Comparison of ENCODE assay signal across 29 mouse cellular contexts in the genomic region with DNA sequence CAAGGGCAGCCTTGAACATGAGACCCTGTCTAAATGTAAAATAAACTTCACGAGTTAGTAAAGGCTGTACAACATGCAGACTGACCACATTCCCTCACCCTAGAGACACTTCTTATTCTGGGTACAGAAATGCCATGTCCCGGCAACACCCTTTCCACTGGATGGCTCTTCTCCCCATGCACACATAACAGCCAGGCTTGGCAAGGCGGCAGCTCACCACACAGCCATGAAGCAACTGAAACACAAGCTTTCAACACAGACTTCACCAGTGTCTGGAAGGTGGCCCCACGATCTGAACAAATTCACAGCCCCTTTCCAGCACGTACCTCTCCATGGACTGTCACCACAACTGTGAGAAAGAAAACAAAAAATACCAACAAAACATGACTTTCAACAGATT. TPM values are rescaled to one million over a fixed set of nuclear protein-coding genes. Genes with fewer than 3 reads are reported as not detected.
A peak's percentile ranks its signal among the peaks of the same experiment; 100 is the strongest.
DNase-seq lines count a peak whose midpoint lies in the region; ATAC-seq and TF ChIP-seq lines count a peak whose summit lies in the region.
"Had no signal": no experiment of that assay in that cellular context is flagged by ENCODE, and none has a peak within 500 bp of the region (broad histone marks: within the 10 kb centered on the region; RNA-seq: fewer than 3 reads in every experiment).

No protein-coding gene starts in this region.

- intact Hi-C loops in left cerebral cortex, postnatal 10 days (cut with DNase I) = no loop called here

- H3K27ac ChIP-seq in liver, postnatal 0 days (ENCODE audit: low read depth) = peak overlapping the region; percentile 18; the same call in 1 of the 2 replicates
- no peak overlapping the region for H3K27ac ChIP-seq in liver, embryonic 12.5 days
- H3K27ac ChIP-seq in bone marrow, adult 2 months (ENCODE audit: control insufficient read depth, insufficient read depth, low read depth, low read length, poor library complexity) = peak overlapping the region; percentile 6; the same call in 1 of the 2 replicates
- H3K27ac ChIP-seq: embryonic facial prominence, embryonic 13.5 days; forebrain, embryonic 12.5 days; heart, embryonic 10.5 days; hindbrain, embryonic 12.5 days had no signal

- H3K27me3 ChIP-seq in liver, postnatal 0 days (ENCODE audit: insufficient read depth, low read length) = no peaks in the 10 kb centered on the region
- no peaks in the 10 kb centered on the region for H3K27me3 ChIP-seq in liver, embryonic 12.5 days (replicated peaks)
- H3K27me3 ChIP-seq: embryonic facial prominence, embryonic 13.5 days; forebrain, embryonic 12.5 days; hindbrain, embryonic 12.5 days; Patski had no signal

- no peak for ATAC-seq in liver, postnatal 0 days
- ATAC-seq in liver, embryonic 12.5 days = no peak
- ATAC-seq in inflammation-experienced regulatory T-cells, adult 6 months = no peak
- ATAC-seq: activated CD4-positive, CD25-positive, alpha-beta regulatory T cell, adult 4 months; forebrain, postnatal 0 days; hindbrain, embryonic 16.5 days; Patski had no signal

- no peak for TF ChIP-seq POLR2A in bone marrow, adult 2 months (IDR thresholded peaks at IDR 0.05; ENCODE audit: borderline replicate concordance, control insufficient read depth, low read depth, low read length)

- no peak for TF ChIP-seq CTCF in liver, postnatal 0 days (IDR thresholded peaks at IDR 0.05; ENCODE audit: low read depth)
- TF ChIP-seq CTCF in bone marrow, adult 2 months (IDR thresholded peaks at IDR 0.05; ENCODE audit: control insufficient read depth, insufficient read depth, low read length) = no peak

- TF ChIP-seq EP300 in liver, postnatal 0 days (IDR thresholded peaks at IDR 0.05; ENCODE audit: low read depth) = no peak

- H3K4me3 ChIP-seq in liver, postnatal 0 days (ENCODE audit: low read depth, low read length) = no peak overlapping the region
- no peak overlapping the region for H3K4me3 ChIP-seq in liver, embryonic 12.5 days
- H3K4me3 ChIP-seq in bone marrow, adult 2 months (replicated peaks; ENCODE audit: control insufficient read depth, low read depth, low read length) = no peak overlapping the region
- H3K4me3 ChIP-seq: embryonic facial prominence, embryonic 13.5 days; forebrain, embryonic 12.5 days; heart, embryonic 10.5 days; hindbrain, embryonic 12.5 days had no signal

- no peaks in the 10 kb centered on the region for H3K9me3 ChIP-seq in liver, postnatal 0 days (ENCODE audit: low read length)
- H3K9me3 ChIP-seq in liver, embryonic 12.5 days (replicated peaks) = no peaks in the 10 kb centered on the region
- H3K9me3 ChIP-seq: embryonic facial prominence, embryonic 13.5 days; forebrain, embryonic 12.5 days; heart, embryonic 10.5 days; hindbrain, embryonic 12.5 days had no signal

- peaks cover 7% of the 10 kb centered on the region; the same call in 1 of the 2 replicates for H3K4me1 ChIP-seq in liver, postnatal 0 days (ENCODE audit: insufficient read depth)
- peaks cover 20% of the 10 kb centered on the region for H3K4me1 ChIP-seq in liver, embryonic 12.5 days
- H3K4me1 ChIP-seq in bone marrow, adult 2 months (ENCODE audit: control insufficient read depth, insufficient read depth, low read length) = peaks cover 7% of the 10 kb centered on the region

- WGBS in liver, postnatal 0 days (ENCODE audit: insufficient replicate concordance) = 67% methylated on average over 5 of the region's 5 CpGs
- WGBS in liver, embryonic 12.5 days (ENCODE audit: insufficient replicate concordance) = 70% methylated on average over 5 of the region's 5 CpGs
- WGBS in bone marrow, adult 2 months = 49% methylated on average over 5 of the region's 5 CpGs

- DNase-seq in adrenal gland, adult 8-10 months = peak; percentile 34
- no peak for DNase-seq in adrenal gland, postnatal 25 days
- DNase-seq in liver, postnatal 0 days = no peak
- no peak for DNase-seq in left cerebral cortex, postnatal 10 days (ENCODE audit: extremely low spot score in 1 of 2, low spot score in 2 of 2)
- DNase-seq: cerebellum, adult 11 months; cerebellum, adult 8-10 months; cerebellum, postnatal 14 days; forebrain, postnatal 0 days; gastrocnemius, postnatal 14 days; heart, postnatal 10 days; heart, postnatal 4 days; kidney, adult 11 months had no signal

- H3K9ac ChIP-seq in liver, postnatal 0 days (replicated peaks) = no peak overlapping the region
- no peak overlapping the region for H3K9ac ChIP-seq in liver, embryonic 12.5 days
- H3K9ac ChIP-seq: embryonic facial prominence, embryonic 13.5 days; forebrain, embryonic 12.5 days; forebrain, postnatal 0 days; hindbrain, embryonic 12.5 days had no signal

- H3K4me2 ChIP-seq in liver, postnatal 0 days (ENCODE audit: low read depth, low read length) = no peak overlapping the region
- H3K4me2 ChIP-seq in liver, embryonic 12.5 days = no peak overlapping the region
- H3K4me2 ChIP-seq: embryonic facial prominence, embryonic 13.5 days; forebrain, embryonic 12.5 days; hindbrain, embryonic 12.5 days had no signal

- peaks cover 24% of the 10 kb centered on the region for H3K36me3 ChIP-seq in liver, postnatal 0 days (replicated peaks; ENCODE audit: insufficient read depth, low read length)
- H3K36me3 ChIP-seq in liver, embryonic 12.5 days = peaks cover 21% of the 10 kb centered on the region
- H3K36me3 ChIP-seq: embryonic facial prominence, embryonic 13.5 days had no signal

RNA-seq across cellular contexts. Expression of gene Pts, which starts 3.6 kb away (rescaled TPM):
- 10 to 100 TPM; 54.1 to 70.2 (median 63.4) TPM for total RNA-seq in adrenal gland, adult 8-10 months (2022)
- total RNA-seq in adrenal gland, postnatal 25 days (2021) = 68.9 and 81.6 TPM in 2 replicates
- 44.6 and 48.9 TPM in 2 replicates for polyA plus RNA-seq in liver, postnatal 0 days (2015; fragmentation: Nextera tagmentation; extraction: Ambion mirVana)
- polyA plus RNA-seq in liver, embryonic 12.5 days (2016; fragmentation: Nextera tagmentation; extraction: Ambion mirVana) = 46.8 and 47.6 TPM in 2 replicates
- 14.5 and 35.7 TPM in 2 replicates for polyA plus RNA-seq in bone marrow, adult 2 months (2011; ENCODE audit: insufficient read depth, insufficient read length, low replicate concordance, missing spikeins)
- 10 to 100 TPM; 46.7 to 48.0 TPM for total RNA-seq in left cerebral cortex, postnatal 10 days (2021)
- polyA plus RNA-seq in inflammation-experienced regulatory T-cells, adult 6 months (2017; shearing (Covaris generic)) = 100 to 1,000 TPM in 2 of 3 experiments, 10 to 100 TPM in 1; 89.4 to 111 (median 104) TPM

RNA-seq across cellular contexts. Expression of gene Il18, which starts 29.7 kb away (rescaled TPM):
- total RNA-seq in adrenal gland, adult 8-10 months (2022) = 1 to 10 TPM; 5.5 to 9.1 (median 7.3) TPM
- 3.4 and 5.1 TPM in 2 replicates for total RNA-seq in adrenal gland, postnatal 25 days (2021)
- polyA plus RNA-seq in liver, postnatal 0 days (2015; fragmentation: Nextera tagmentation; extraction: Ambion mirVana) = 19.1 and 19.8 TPM in 2 replicates
- 2.3 and 3.1 TPM in 2 replicates for polyA plus RNA-seq in liver, embryonic 12.5 days (2016; fragmentation: Nextera tagmentation; extraction: Ambion mirVana)
- 11.9 and 18.4 TPM in 2 replicates for polyA plus RNA-seq in bone marrow, adult 2 months (2011; ENCODE audit: insufficient read depth, insufficient read length, low replicate concordance, missing spikeins)
- 10 to 100 TPM; 18.5 to 19.1 TPM for total RNA-seq in left cerebral cortex, postnatal 10 days (2021)
- polyA plus RNA-seq in inflammation-experienced regulatory T-cells, adult 6 months (2017; shearing (Covaris generic)) = 1 to 10 TPM; 6.3 to 9.2 (median 8.1) TPM
- total RNA-seq: MEL had no signal

RNA-seq across cellular contexts. Expression of gene Bco2, which starts 30.0 kb away (rescaled TPM):
- total RNA-seq in adrenal gland, adult 8-10 months (2022) = 1 to 10 TPM; 4.8 to 7.0 (median 5.6) TPM
- 4.5 and 4.8 TPM in 2 replicates for total RNA-seq in adrenal gland, postnatal 25 days (2021)
- 1.1 and 1.6 TPM in 2 replicates for polyA plus RNA-seq in liver, postnatal 0 days (2015; fragmentation: Nextera tagmentation; extraction: Ambion mirVana)
- polyA plus RNA-seq in liver, embryonic 12.5 days (2016; fragmentation: Nextera tagmentation; extraction: Ambion mirVana) = 0.18 TPM in 2 replicates
- polyA plus RNA-seq in bone marrow, adult 2 months (2011; ENCODE audit: insufficient read depth, insufficient read length, low replicate concordance, missing spikeins) = 1.1 and 1.9 TPM in 2 replicates
- 1 to 10 TPM; 1.6 to 1.8 TPM for total RNA-seq in left cerebral cortex, postnatal 10 days (2021)
- 1 to 10 TPM in 1 of 3 experiments, under 1 TPM in 1, not detected in 1; 0.54 to 1.2 TPM for polyA plus RNA-seq in inflammation-experienced regulatory T-cells, adult 6 months (2017; shearing (Covaris generic))
- total RNA-seq: common myeloid progenitor, adult 5-6 weeks; MEL had no signal

RNA-seq across cellular contexts. Expression of gene Plet1, which starts 30.6 kb away (rescaled TPM):
- under 1 TPM in 2 of 4 experiments, not detected in 2; 0.28 to 0.35 TPM for total RNA-seq in adrenal gland, adult 8-10 months (2022)
- 0.18 TPM in 1 of 2 replicates, not detected in the other for total RNA-seq in adrenal gland, postnatal 25 days (2021)
- polyA plus RNA-seq in liver, postnatal 0 days (2015; fragmentation: Nextera tagmentation; extraction: Ambion mirVana) = 0.71 and 1.0 TPM in 2 replicates
- polyA plus RNA-seq in liver, embryonic 12.5 days (2016; fragmentation: Nextera tagmentation; extraction: Ambion mirVana) = 0.15 and 0.23 TPM in 2 replicates
- 1.5 TPM in 1 of 2 replicates, not detected in the other for polyA plus RNA-seq in bone marrow, adult 2 months (2011; ENCODE audit: insufficient read depth, insufficient read length, low replicate concordance, missing spikeins)
- total RNA-seq in left cerebral cortex, postnatal 10 days (2021) = not detected
- not detected for polyA plus RNA-seq in inflammation-experienced regulatory T-cells, adult 6 months (2017; shearing (Covaris generic))
- total RNA-seq: common myeloid progenitor, adult 5-6 weeks; forebrain, postnatal 0 days; gastrocnemius, adult 18-20 months; gastrocnemius, postnatal 14 days had no signal

RNA-seq across cellular contexts. Expression of gene Tex12, which starts 36.2 kb away (rescaled TPM):
- total RNA-seq in adrenal gland, adult 8-10 months (2022) = not detected
- not detected in 2 replicates for total RNA-seq in adrenal gland, postnatal 25 days (2021)
- not detected in 2 replicates for polyA plus RNA-seq in liver, postnatal 0 days (2015; fragmentation: Nextera tagmentation; extraction: Ambion mirVana)
- not detected in 2 replicates for polyA plus RNA-seq in liver, embryonic 12.5 days (2016; fragmentation: Nextera tagmentation; extraction: Ambion mirVana)
- not detected in 2 replicates for polyA plus RNA-seq in bone marrow, adult 2 months (2011; ENCODE audit: insufficient read depth, insufficient read length, low replicate concordance, missing spikeins)
- total RNA-seq in left cerebral cortex, postnatal 10 days (2021) = not detected
- not detected for polyA plus RNA-seq in inflammation-experienced regulatory T-cells, adult 6 months (2017; shearing (Covaris generic))
- total RNA-seq: common myeloid progenitor, adult 5-6 weeks; forebrain, postnatal 0 days; gastrocnemius, adult 18-20 months; gastrocnemius, postnatal 14 days; heart, postnatal 10 days; heart, postnatal 4 days; MEL had no signal
- polyA plus RNA-seq: activated CD4-positive, CD25-positive, alpha-beta regulatory T cell, adult 4 months; C2C12; embryonic facial prominence, embryonic 13.5 days; gonadal fat pad, adult 2 months; heart, embryonic 14.5 days; hindbrain, embryonic 12.5 days; intestine, embryonic 14.5 days; Patski had no signal
